Mouse (Mus musculus) cerebellum, postnatal 14 days (tissue): ENCODE data around the gene Esyt2.
A peak's percentile ranks its signal among the peaks of the same experiment; 100 is the strongest.

Experiments
- DNase-seq, 2 experiments: peaks; one replicate each; pipeline ENCODE4 v3.0.0; 2021; ENCODE audit warnings: mixed read lengths in 2 of 2

The Esyt2 gene

GRCm38 (mm10) chr12:116281427-116282281, 658 bp downstream of the Esyt2 start:
- peak; percentile 52 to 57 for DNase-seq

GRCm38 (mm10) chr12:116282856-116283255, 1.9 kb downstream of the Esyt2 start:
- DNase-seq, result no peak

GRCm38 (mm10) chr12:116283511-116283910, 2.5 kb downstream of the Esyt2 start:
- DNase-seq, result no peak

GRCm38 (mm10) chr12:116293185-116293584, 12.2 kb downstream of the Esyt2 start:
- DNase-seq, result no peak

GRCm38 (mm10) chr12:116293599-116294292, 12.8 kb downstream of the Esyt2 start:
- no peak for DNase-seq

GRCm38 (mm10) chr12:116299906-116300305, 18.9 kb downstream of the Esyt2 start:
- no peak for DNase-seq

GRCm38 (mm10) chr12:116302181-116302580, 21.2 kb downstream of the Esyt2 start:
- DNase-seq, result no peak

- no peak for DNase-seq
These were observed 25.0 kb downstream of the Esyt2 start for GRCm38 (mm10) chr12:116306042-116306441.

- DNase-seq, result no peak
These were observed 26.9 kb downstream of the Esyt2 start for GRCm38 (mm10) chr12:116307870-116308269.

GRCm38 (mm10) chr12:116308612-116309011, 27.6 kb downstream of the Esyt2 start:
- no peak for DNase-seq

GRCm38 (mm10) chr12:116313816-116314215, 32.8 kb downstream of the Esyt2 start:
- no peak for DNase-seq

- DNase-seq, result no peak
These were observed 34.5 kb downstream of the Esyt2 start for GRCm38 (mm10) chr12:116315498-116315897.

GRCm38 (mm10) chr12:116317818-116318217, 36.8 kb downstream of the Esyt2 start:
- no peak for DNase-seq

- no peak for DNase-seq
These were observed 44.5 kb downstream of the Esyt2 start for GRCm38 (mm10) chr12:116325545-116325944.

GRCm38 (mm10) chr12:116326159-116326558, 45.2 kb downstream of the Esyt2 start:
- no peak for DNase-seq

GRCm38 (mm10) chr12:116334253-116334652, 53.3 kb downstream of the Esyt2 start:
- DNase-seq, result no peak

- DNase-seq, result no peak
These were observed 59.2 kb downstream of the Esyt2 start for GRCm38 (mm10) chr12:116340160-116340559.

GRCm38 (mm10) chr12:116348755-116349286, 67.8 kb downstream of the Esyt2 start:
- DNase-seq, result no peak

- no peak for DNase-seq
These were observed 68.4 kb downstream of the Esyt2 start for GRCm38 (mm10) chr12:116349376-116349775.

- no peak for DNase-seq
These were observed 70.0 kb downstream of the Esyt2 start for GRCm38 (mm10) chr12:116351022-116351421.

- DNase-seq, result peak in 1 of 2 experiments; percentile 4
These were observed 71.4 kb downstream of the Esyt2 start for GRCm38 (mm10) chr12:116352404-116352803.

- DNase-seq, result no peak
These were observed 73.7 kb downstream of the Esyt2 start for GRCm38 (mm10) chr12:116354694-116355093.

- DNase-seq, result no peak
These were observed 81.1 kb downstream of the Esyt2 start for GRCm38 (mm10) chr12:116362091-116362490.

GRCm38 (mm10) chr12:116366900-116367299, 85.9 kb downstream of the Esyt2 start:
- DNase-seq, result no peak
